19 mouse cellular contexts compared by ENCODE assay signal in the genomic region with DNA sequence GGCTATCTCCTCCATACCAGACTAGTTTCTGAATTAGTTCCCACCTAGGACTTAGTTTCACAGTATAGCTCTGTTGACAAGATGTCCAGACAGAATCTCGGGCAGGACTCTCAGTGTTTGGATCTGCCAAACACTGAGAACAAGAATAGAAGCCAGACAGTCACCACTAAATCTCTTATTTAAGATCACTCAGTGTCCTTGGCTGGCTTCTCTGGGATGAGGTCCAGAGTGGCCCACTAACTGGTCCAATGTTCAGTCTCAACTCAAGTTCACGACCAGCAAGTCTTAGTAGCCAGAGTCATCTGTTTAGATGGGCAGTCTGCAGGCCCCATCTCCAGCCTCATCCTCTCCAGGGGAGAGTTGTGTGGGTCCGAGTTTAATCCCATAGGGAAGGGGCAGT. TPM values are rescaled to one million over a fixed set of nuclear protein-coding genes. Genes with fewer than 3 reads are reported as not detected.
DNase-seq lines count a peak whose midpoint lies in the region; ATAC-seq and TF ChIP-seq lines count a peak whose summit lies in the region.
"Had no signal": no experiment of that assay in that cellular context is flagged by ENCODE, and none has a peak within 500 bp of the region (broad histone marks: within the 10 kb centered on the region; RNA-seq: fewer than 3 reads in every experiment).

No protein-coding gene starts in this region.

- H3K4me2 ChIP-seq in heart, embryonic 11.5 days: no peak overlapping the region
- no peak overlapping the region for H3K4me2 ChIP-seq in heart, embryonic 16.5 days (ENCODE audit: low read depth, low read length)
- no peak overlapping the region for H3K4me2 ChIP-seq in forebrain, embryonic 13.5 days
- no peak overlapping the region for H3K4me2 ChIP-seq in midbrain, embryonic 13.5 days (replicated peaks)
- H3K4me2 ChIP-seq: limb, embryonic 15.5 days; lung, embryonic 14.5 days; neural tube, embryonic 13.5 days had no signal

- no peak overlapping the region for H3K9ac ChIP-seq in heart, embryonic 11.5 days (ENCODE audit: low read depth, low read length)
- no peak overlapping the region for H3K9ac ChIP-seq in heart, embryonic 16.5 days (ENCODE audit: low read length)
- H3K9ac ChIP-seq in forebrain, embryonic 13.5 days: no peak overlapping the region
- H3K9ac ChIP-seq in midbrain, embryonic 13.5 days (replicated peaks): no peak overlapping the region
- H3K9ac ChIP-seq: limb, embryonic 15.5 days; lung, embryonic 14.5 days; neural tube, embryonic 13.5 days had no signal

- no peak for TF ChIP-seq POLR2A in lung, adult 2 months (IDR thresholded peaks at IDR 0.05; ENCODE audit: borderline replicate concordance, extremely low read depth, low read depth, low read length)

- peak; percentile 66 to 83 for DNase-seq in heart, adult 18-20 months
- peak; percentile 31 for DNase-seq in lung, postnatal 14 days
- no peak for DNase-seq in lung, adult 2 months
- peak; percentile 34 for DNase-seq in lung, postnatal 36 days
- DNase-seq: adrenal gland, adult 8-10 months; lung, embryonic 14.5 days; right cerebral cortex, postnatal 4 days; thymus, adult 18-20 months had no signal

- H3K4me1 ChIP-seq in heart, embryonic 11.5 days (ENCODE audit: control insufficient read depth, insufficient read depth, low read length): peaks cover 21% of the 10 kb centered on the region
- H3K4me1 ChIP-seq in lung, adult 2 months (ENCODE audit: control insufficient read depth, insufficient read depth, low read length): no peaks in the 10 kb centered on the region
- H3K4me1 ChIP-seq in heart, embryonic 16.5 days (ENCODE audit: control insufficient read depth, insufficient read depth, low read length): peaks cover 26% of the 10 kb centered on the region
- no peaks in the 10 kb centered on the region for H3K4me1 ChIP-seq in forebrain, embryonic 13.5 days
- H3K4me1 ChIP-seq in midbrain, embryonic 13.5 days (replicated peaks): peaks cover 5% of the 10 kb centered on the region; the same call in 1 of the 2 replicates

- peaks cover 11% of the 10 kb centered on the region; the same call in 1 of the 2 replicates for H3K27me3 ChIP-seq in heart, embryonic 11.5 days (ENCODE audit: control insufficient read depth, insufficient read depth, low read length)
- H3K27me3 ChIP-seq in heart, embryonic 16.5 days (ENCODE audit: control insufficient read depth, insufficient read depth, low read length): peaks cover 12% of the 10 kb centered on the region; the same call in 1 of the 2 replicates
- H3K27me3 ChIP-seq in forebrain, embryonic 13.5 days: 0 out of 2 replicates have a peak, but pooled peaks cover 5% of the 10 kb centered on the region
- H3K27me3 ChIP-seq in midbrain, embryonic 13.5 days: 0 out of 2 replicates have a peak, but pooled peaks cover 4% of the 10 kb centered on the region
- H3K27me3 ChIP-seq: limb, embryonic 15.5 days; neural tube, embryonic 13.5 days had no signal

- no peak for TF ChIP-seq CTCF in lung, adult 2 months (IDR thresholded peaks at IDR 0.05; ENCODE audit: insufficient read depth, low read length)

- WGBS in heart, embryonic 11.5 days (ENCODE audit: insufficient replicate concordance): 64% methylated on average over 3 of the region's 3 CpGs
- WGBS in lung, adult 2 months: 66% methylated on average over 3 of the region's 3 CpGs
- 62% methylated on average over 3 of the region's 3 CpGs for WGBS in heart, embryonic 16.5 days
- 81% methylated on average over 3 of the region's 3 CpGs for WGBS in forebrain, embryonic 13.5 days
- 74% methylated on average over 3 of the region's 3 CpGs for WGBS in midbrain, embryonic 13.5 days

- H3K36me3 ChIP-seq in heart, embryonic 11.5 days (ENCODE audit: control insufficient read depth, insufficient read depth, low read length): no peaks in the 10 kb centered on the region
- H3K36me3 ChIP-seq in heart, embryonic 16.5 days (ENCODE audit: control insufficient read depth, insufficient read depth): no peaks in the 10 kb centered on the region
- no peaks in the 10 kb centered on the region for H3K36me3 ChIP-seq in forebrain, embryonic 13.5 days (ENCODE audit: poor library complexity, severe bottlenecking)
- no peaks in the 10 kb centered on the region for H3K36me3 ChIP-seq in midbrain, embryonic 13.5 days
- H3K36me3 ChIP-seq: limb, embryonic 15.5 days; neural tube, embryonic 13.5 days had no signal

- no peak overlapping the region for H3K27ac ChIP-seq in heart, embryonic 11.5 days (ENCODE audit: low read depth, low read length)
- H3K27ac ChIP-seq in heart, embryonic 16.5 days (ENCODE audit: low read length): peak overlapping the region; percentile 20; the same call in 1 of the 2 replicates
- H3K27ac ChIP-seq in forebrain, embryonic 13.5 days: no peak overlapping the region
- H3K27ac ChIP-seq in midbrain, embryonic 13.5 days: no peak overlapping the region
- H3K27ac ChIP-seq: limb, embryonic 15.5 days; neural tube, embryonic 13.5 days had no signal

- H3K9me3 ChIP-seq in heart, embryonic 11.5 days (replicated peaks; ENCODE audit: control insufficient read depth, low read length): no peaks in the 10 kb centered on the region
- H3K9me3 ChIP-seq in heart, embryonic 16.5 days (replicated peaks; ENCODE audit: control insufficient read depth, low read length): peaks cover 6% of the 10 kb centered on the region
- no peaks in the 10 kb centered on the region for H3K9me3 ChIP-seq in forebrain, embryonic 13.5 days (replicated peaks)
- H3K9me3 ChIP-seq in midbrain, embryonic 13.5 days: no peaks in the 10 kb centered on the region
- H3K9me3 ChIP-seq: limb, embryonic 15.5 days; neural tube, embryonic 13.5 days had no signal

- ATAC-seq in heart, embryonic 11.5 days (replicated peaks; ENCODE audit: insufficient number of reproducible peaks, low FRiP score, low TSS enrichment): no peak
- no peak for ATAC-seq in heart, embryonic 16.5 days (replicated peaks; ENCODE audit: extremely low read depth, insufficient read depth, low FRiP score)
- no peak for ATAC-seq in forebrain, embryonic 13.5 days
- no peak for ATAC-seq in midbrain, embryonic 13.5 days
- ATAC-seq: forebrain, embryonic 14.5 days had no signal

- no peak overlapping the region for H3K4me3 ChIP-seq in heart, embryonic 11.5 days (ENCODE audit: low read depth, low read length)
- H3K4me3 ChIP-seq in lung, adult 2 months (replicated peaks; ENCODE audit: extremely low read depth, low read depth, low read length): no peak overlapping the region
- H3K4me3 ChIP-seq in heart, embryonic 16.5 days (ENCODE audit: low read length): no peak overlapping the region
- no peak overlapping the region for H3K4me3 ChIP-seq in forebrain, embryonic 13.5 days
- no peak overlapping the region for H3K4me3 ChIP-seq in midbrain, embryonic 13.5 days (replicated peaks)
- H3K4me3 ChIP-seq: limb, embryonic 15.5 days; neural tube, embryonic 13.5 days had no signal

RNA-seq across cellular contexts. Expression of gene Ribc2, which starts 20.7 kb away (rescaled TPM):
- total RNA-seq in heart, adult 18-20 months (2021): not detected
- polyA plus RNA-seq in heart, embryonic 11.5 days (2014; fragmentation: Nextera tagmentation; extraction: Ambion mirVana): 0.14 and 0.21 TPM in 2 replicates
- 0.37 and 0.43 TPM in 2 replicates for polyA plus RNA-seq in lung, adult 2 months (2012; rRNA removed)
- polyA plus RNA-seq in heart, embryonic 16.5 days (2015; fragmentation: Nextera tagmentation; extraction: Ambion mirVana): 0.20 and 0.29 TPM in 2 replicates
- polyA plus RNA-seq in forebrain, embryonic 13.5 days (2015; fragmentation: Nextera tagmentation; extraction: Ambion mirVana): 0.65 and 0.78 TPM in 2 replicates
- 0.43 and 0.62 TPM in 2 replicates for polyA plus RNA-seq in midbrain, embryonic 13.5 days (2015; fragmentation: Nextera tagmentation; extraction: Ambion mirVana)
- total RNA-seq: gastrocnemius, adult 8-10 months; left cerebral cortex, postnatal 10 days; megakaryocyte-erythroid progenitor cell, adult 5-6 weeks; monocyte, adult 5-6 weeks had no signal

RNA-seq across cellular contexts. Expression of gene Smc1b, which starts 20.8 kb away (rescaled TPM):
- not detected for total RNA-seq in heart, adult 18-20 months (2021)
- polyA plus RNA-seq in heart, embryonic 11.5 days (2014; fragmentation: Nextera tagmentation; extraction: Ambion mirVana): 0.11 TPM in 2 replicates
- not detected in 2 replicates for polyA plus RNA-seq in lung, adult 2 months (2012; rRNA removed)
- polyA plus RNA-seq in heart, embryonic 16.5 days (2015; fragmentation: Nextera tagmentation; extraction: Ambion mirVana): 0.07 and 0.08 TPM in 2 replicates
- polyA plus RNA-seq in forebrain, embryonic 13.5 days (2015; fragmentation: Nextera tagmentation; extraction: Ambion mirVana): 0.13 and 0.21 TPM in 2 replicates
- polyA plus RNA-seq in midbrain, embryonic 13.5 days (2015; fragmentation: Nextera tagmentation; extraction: Ambion mirVana): 0.07 and 0.08 TPM in 2 replicates
- total RNA-seq: adrenal gland, adult 8-10 months; gastrocnemius, adult 8-10 months; left cerebral cortex, postnatal 10 days; megakaryocyte-erythroid progenitor cell, adult 5-6 weeks; monocyte, adult 5-6 weeks had no signal
- polyA plus RNA-seq: neural tube, embryonic 13.5 days had no signal

RNA-seq across cellular contexts. Expression of gene Fbln1, which starts 53.2 kb away (rescaled TPM):
- total RNA-seq in heart, adult 18-20 months (2021): 10 to 100 TPM; 54.5 to 74.1 TPM
- 145 and 163 TPM in 2 replicates for polyA plus RNA-seq in heart, embryonic 11.5 days (2014; fragmentation: Nextera tagmentation; extraction: Ambion mirVana)
- 116 and 137 TPM in 2 replicates for polyA plus RNA-seq in lung, adult 2 months (2012; rRNA removed)
- 109 and 124 TPM in 2 replicates for polyA plus RNA-seq in heart, embryonic 16.5 days (2015; fragmentation: Nextera tagmentation; extraction: Ambion mirVana)
- 62.1 and 63.3 TPM in 2 replicates for polyA plus RNA-seq in forebrain, embryonic 13.5 days (2015; fragmentation: Nextera tagmentation; extraction: Ambion mirVana)
- 51.3 and 53.9 TPM in 2 replicates for polyA plus RNA-seq in midbrain, embryonic 13.5 days (2015; fragmentation: Nextera tagmentation; extraction: Ambion mirVana)
- total RNA-seq: megakaryocyte-erythroid progenitor cell, adult 5-6 weeks; monocyte, adult 5-6 weeks had no signal
